ENCODE assay signal across 11 mouse cellular contexts in genomic region chr7:114151036-114151780, GRCm38 (mm10). TPM values are rescaled to one million over a fixed set of nuclear protein-coding genes. Genes with fewer than 3 reads are reported as not detected.
DNase-seq lines count a peak whose midpoint lies in the region; ATAC-seq and TF ChIP-seq lines count a peak whose summit lies in the region.
"Had no signal": no experiment of that assay in that cellular context is flagged by ENCODE, and none has a peak within 500 bp of the region (broad histone marks: within the 10 kb centered on the region; RNA-seq: fewer than 3 reads in every experiment).

No protein-coding gene starts in this region.

- H3K4me2 ChIP-seq in embryonic facial prominence, embryonic 14.5 days (ENCODE audit: low read depth, low read length), result no peak overlapping the region
- no peak overlapping the region for H3K4me2 ChIP-seq in forebrain, postnatal 0 days (ENCODE audit: low read depth)
- H3K4me2 ChIP-seq: limb, embryonic 13.5 days had no signal

- H3K27me3 ChIP-seq in embryonic facial prominence, embryonic 14.5 days (replicated peaks; ENCODE audit: control insufficient read depth, insufficient read depth, low read length), result no peaks in the 10 kb centered on the region
- no peaks in the 10 kb centered on the region for H3K27me3 ChIP-seq in embryonic facial prominence, embryonic 10.5 days (replicated peaks; ENCODE audit: low read depth, poor library complexity, severe bottlenecking)
- no peaks in the 10 kb centered on the region for H3K27me3 ChIP-seq in forebrain, postnatal 0 days (ENCODE audit: insufficient read depth, low read length)
- H3K27me3 ChIP-seq: limb, embryonic 13.5 days had no signal

- peak; percentile 35 for DNase-seq in embryonic facial prominence, embryonic 14.5 days (ENCODE audit: low spot score)
- DNase-seq in embryonic facial prominence, embryonic 10.5 days (ENCODE audit: low spot score), result no peak
- DNase-seq in forebrain, postnatal 0 days, result peak; percentile 83
- DNase-seq in layer of hippocampus, postnatal 14 days (ENCODE audit: low spot score in 2 of 2), result peak; percentile 57 to 87
- DNase-seq in kidney, postnatal 10 days, result no peak
- DNase-seq in gastrocnemius, postnatal 10 days, result no peak
- no peak for DNase-seq in thymus, adult 18-20 months
- DNase-seq: cerebellum, adult 2 months had no signal

- H3K27ac ChIP-seq in embryonic facial prominence, embryonic 14.5 days (replicated peaks; ENCODE audit: low read depth, low read length), result no peak overlapping the region
- H3K27ac ChIP-seq in embryonic facial prominence, embryonic 10.5 days (replicated peaks), result no peak overlapping the region
- H3K27ac ChIP-seq in forebrain, postnatal 0 days (ENCODE audit: low read depth, low read length), result peak overlapping the region; percentile 79
- peak overlapping the region; percentile 96 for H3K27ac ChIP-seq in olfactory bulb, adult 2 months (ENCODE audit: insufficient read depth, low read depth, low read length)
- H3K27ac ChIP-seq: limb, embryonic 13.5 days; macrophage had no signal

- no peaks in the 10 kb centered on the region for H3K9me3 ChIP-seq in embryonic facial prominence, embryonic 14.5 days (ENCODE audit: control insufficient read depth, low read length)
- no peaks in the 10 kb centered on the region for H3K9me3 ChIP-seq in embryonic facial prominence, embryonic 10.5 days
- H3K9me3 ChIP-seq in forebrain, postnatal 0 days (ENCODE audit: low read length), result no peaks in the 10 kb centered on the region
- H3K9me3 ChIP-seq: limb, embryonic 13.5 days had no signal

- no peaks in the 10 kb centered on the region for H3K4me1 ChIP-seq in embryonic facial prominence, embryonic 14.5 days (ENCODE audit: control insufficient read depth, insufficient read depth, low read length)
- no peaks in the 10 kb centered on the region for H3K4me1 ChIP-seq in embryonic facial prominence, embryonic 10.5 days
- no peaks in the 10 kb centered on the region for H3K4me1 ChIP-seq in forebrain, postnatal 0 days (ENCODE audit: insufficient read depth)
- peaks cover 3% of the 10 kb centered on the region for H3K4me1 ChIP-seq in olfactory bulb, adult 2 months (ENCODE audit: control insufficient read depth, insufficient read depth, low read length)
- H3K4me1 ChIP-seq: limb, embryonic 13.5 days had no signal

- H3K9ac ChIP-seq in embryonic facial prominence, embryonic 14.5 days (ENCODE audit: low read depth, low read length), result no peak overlapping the region
- H3K9ac ChIP-seq in forebrain, postnatal 0 days, result no peak overlapping the region
- H3K9ac ChIP-seq: limb, embryonic 13.5 days had no signal

- H3K4me3 ChIP-seq in embryonic facial prominence, embryonic 14.5 days (ENCODE audit: low read depth, low read length), result no peak overlapping the region
- no peak overlapping the region for H3K4me3 ChIP-seq in embryonic facial prominence, embryonic 10.5 days
- H3K4me3 ChIP-seq in forebrain, postnatal 0 days (ENCODE audit: low read depth, low read length), result no peak overlapping the region
- H3K4me3 ChIP-seq in olfactory bulb, adult 2 months (ENCODE audit: insufficient read depth, low read depth, low read length), result no peak overlapping the region
- H3K4me3 ChIP-seq: limb, embryonic 13.5 days had no signal

- TF ChIP-seq POLR2A in olfactory bulb, adult 2 months (IDR thresholded peaks at IDR 0.05; ENCODE audit: insufficient read depth, low read depth, low read length), result no peak

- H3K36me3 ChIP-seq in embryonic facial prominence, embryonic 14.5 days (ENCODE audit: control insufficient read depth, insufficient read depth, low read length), result no peaks in the 10 kb centered on the region
- no peaks in the 10 kb centered on the region for H3K36me3 ChIP-seq in embryonic facial prominence, embryonic 10.5 days (replicated peaks)
- H3K36me3 ChIP-seq in forebrain, postnatal 0 days (ENCODE audit: insufficient read depth), result no peaks in the 10 kb centered on the region
- H3K36me3 ChIP-seq: limb, embryonic 13.5 days had no signal

- 89% methylated on average over 5 of the region's 5 CpGs for WGBS in embryonic facial prominence, embryonic 14.5 days
- WGBS in embryonic facial prominence, embryonic 10.5 days, result 91% methylated on average over 5 of the region's 5 CpGs
- WGBS in forebrain, postnatal 0 days, result 82% methylated on average over 5 of the region's 5 CpGs
- 23% methylated on average over 5 of the region's 5 CpGs for WGBS in olfactory bulb, adult 2 months

- no peak for ATAC-seq in embryonic facial prominence, embryonic 14.5 days (ENCODE audit: low read depth)
- peak; percentile 96 for ATAC-seq in forebrain, postnatal 0 days

- TF ChIP-seq CTCF in forebrain, postnatal 0 days (IDR thresholded peaks at IDR 0.05; ENCODE audit: low read depth), result no peak
- TF ChIP-seq CTCF in olfactory bulb, adult 2 months (IDR thresholded peaks at IDR 0.05; ENCODE audit: insufficient read depth, low read depth, low read length), result no peak

RNA-seq across cellular contexts. Expression of gene Rras2, which starts 33.6 kb away (rescaled TPM):
- polyA plus RNA-seq in embryonic facial prominence, embryonic 14.5 days (2014; fragmentation: Nextera tagmentation; extraction: Ambion mirVana), result 32.3 and 39.0 TPM in 2 replicates
- 26.1 and 26.9 TPM in 2 replicates for polyA plus RNA-seq in embryonic facial prominence, embryonic 10.5 days (2016; fragmentation: Nextera tagmentation; extraction: Ambion mirVana)
- total RNA-seq in forebrain, postnatal 0 days (2014; rRNA removed), result 56.6 and 69.6 TPM in 2 replicates
- polyA plus RNA-seq in forebrain, postnatal 0 days (2015; fragmentation: Nextera tagmentation; extraction: Ambion mirVana), result 34.4 and 35.0 TPM in 2 replicates
- total RNA-seq in layer of hippocampus, postnatal 14 days (2021), result 10 to 100 TPM; 61.3 to 61.5 TPM
- not detected in 2 replicates for polyA plus RNA-seq in olfactory bulb, adult 2 months (2012; ENCODE audit: insufficient read depth, insufficient read length, low replicate concordance, missing spikeins)
- total RNA-seq in gastrocnemius, postnatal 10 days (2021), result 10 to 100 TPM; 23.6 to 25.1 TPM

Comparison
In these comparisons a context has a peak if more than half of its experiments do, and no peak if none do; other contexts are left out.
1. DNase-seq: peak in embryonic facial prominence, embryonic 14.5 days (single experiment), forebrain, postnatal 0 days (single experiment) and layer of hippocampus, postnatal 14 days (2 of 2); none in embryonic facial prominence, embryonic 10.5 days (single experiment), kidney, postnatal 10 days (single experiment), gastrocnemius, postnatal 10 days (single experiment) and thymus, adult 18-20 months (0 of 2).
2. H3K27ac ChIP-seq: peak in forebrain, postnatal 0 days (single experiment) and olfactory bulb, adult 2 months (single experiment); none in embryonic facial prominence, embryonic 14.5 days (single experiment) and embryonic facial prominence, embryonic 10.5 days (single experiment).